Mouse (Mus musculus) bone marrow, adult 2 months (tissue): ENCODE data around the gene March4.

Experiments used
- CTCF ChIP-seq: fragments of 200-500 bp; IDR thresholded peaks from 2 replicates; pipeline ENCODE4 v1.5.1; 2011; ENCODE audit warnings: low read length, control low read depth; ENCODE audit not compliant: control insufficient read depth, insufficient read depth
- POLR2A ChIP-seq: fragments of 200-500 bp; IDR thresholded peaks from 2 replicates; pipeline ENCODE4 v1.6.1; 2011; ENCODE audit warnings: low read depth, mild to moderate bottlenecking, control low read depth, low read length, borderline replicate concordance; ENCODE audit not compliant: control insufficient read depth

- TF ChIP-seq CTCF (no peak), POLR2A (no peak)
Observed at GRCm38 (mm10) chr1:72449752-72450151, 87.0 kb downstream of the March4 start.
